Mouse (Mus musculus) ovary, postnatal 10 days (tissue): Measurements from ENCODE around the gene Micall1.

Experiments used
- DNase-seq: peaks from one replicate; pipeline ENCODE4 v3.0.0; 2022; ENCODE audit warnings: low spot score

Gene Micall1

GRCm38 (mm10) chr15:79176905-79177304, 68.2 kb downstream of the Micall1 start:
- DNase-seq, result no peak

DNA sequence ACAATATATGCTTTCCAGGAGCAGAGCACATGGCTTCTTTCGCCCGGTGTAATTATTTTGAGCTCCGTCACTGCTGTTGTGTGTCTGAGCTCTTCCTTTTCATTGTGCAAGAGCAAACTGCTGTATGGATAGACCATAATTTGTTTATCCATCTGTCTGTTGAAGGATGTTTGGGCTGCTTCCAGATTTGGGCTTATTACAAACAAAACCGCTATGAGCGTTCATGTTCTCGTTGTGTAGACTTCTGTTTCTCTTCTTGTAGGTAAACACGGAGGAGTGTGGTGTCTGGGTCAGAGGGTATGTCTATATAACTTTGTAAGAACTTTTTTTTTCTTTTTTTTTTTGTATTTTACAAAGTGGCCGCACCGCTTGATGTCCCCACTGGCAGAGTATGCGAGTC, 76.5 kb downstream of the Micall1 start:
- DNase-seq, result no peak
